Mouse (Mus musculus) CH12.LX (cell line): ENCODE measurements at regions not wholly inside any gene's neighbourhood (a gene's known extent, or its start where the extent isn't known, plus 50 kb on each side); places are given as distances from the start of the nearest gene placed in this dataset.

Experiments used
- DNase-seq: peaks from one replicate; pipeline ENCODE4 v3.0.0-alpha.2; 2013; ENCODE audit errors: extremely low read depth
- H3K27ac ChIP-seq: 2 replicates; pipeline ENCODE4 v1.5.1; 2012; ENCODE audit warnings: low read depth, mild to moderate bottlenecking, control low read depth, moderate library complexity; ENCODE audit not compliant: insufficient read depth
- H3K27me3 ChIP-seq: replicated peaks from 2 replicates; pipeline ENCODE3; 2012; ENCODE audit warnings: inconsistent platforms
- H3K36me3 ChIP-seq, 2 experiments: replicated peaks in 1 of 2; 2 replicates each; pipeline versions ENCODE3 to v1.6.1; 2012; ENCODE audit warnings: inconsistent platforms in 1 of 2, low read length in 1 of 2, mild to moderate bottlenecking in 1 of 2, mixed read lengths in 1 of 2, moderate library complexity in 1 of 2; ENCODE audit not compliant: control insufficient read depth in 1 of 2, insufficient read depth in 1 of 2
- H3K4me1 ChIP-seq, 2 experiments: 2 replicates each; pipeline ENCODE4 v1.6.1; 2012; ENCODE audit warnings: inconsistent platforms in 1 of 2, moderate library complexity in 1 of 2; ENCODE audit not compliant: insufficient read depth in 2 of 2, control insufficient read depth in 1 of 2
- H3K4me2 ChIP-seq: 2 replicates; pipeline ENCODE4 v1.6.1; 2012; ENCODE audit warnings: low read depth, mild to moderate bottlenecking, control low read depth; ENCODE audit not compliant: poor library complexity, insufficient read depth, severe bottlenecking
- H3K4me3 ChIP-seq, 3 experiments: fragments of 150-350 bp in 1 of 3; sonication (generic) in 1 of 3; replicated peaks in 1 of 3; 2 replicates each; pipeline versions ENCODE3 to v1.5.1; 2011 to 2012; ENCODE audit warnings: low read depth in 2 of 3, low read length in 2 of 3, mild to moderate bottlenecking in 2 of 3, moderate library complexity in 2 of 3, control low read depth in 1 of 3, improper control_type of control experiment in 1 of 3, inconsistent platforms in 1 of 3, mixed read lengths in 1 of 3; ENCODE audit not compliant: poor library complexity in 1 of 3
- H3K79me2 ChIP-seq: replicated peaks from 2 replicates; pipeline ENCODE4 v1.6.1; 2012; ENCODE audit warnings: mild to moderate bottlenecking, moderate library complexity; ENCODE audit not compliant: control insufficient read depth, poor library complexity, insufficient read depth, severe bottlenecking; ENCODE audit errors: extremely low read depth
- H3K9ac ChIP-seq: 2 replicates; pipeline ENCODE4 v1.6.1; 2012; ENCODE audit warnings: low read depth, mild to moderate bottlenecking, control low read depth, moderate library complexity; ENCODE audit not compliant: insufficient read depth
- H3K9me3 ChIP-seq: replicated peaks from 2 replicates; pipeline ENCODE3; 2012; ENCODE audit warnings: low read length, inconsistent platforms, mixed read lengths
- CHD2 ChIP-seq: IDR thresholded peaks from 2 replicates; pipeline ENCODE4 v1.6.1; 2011; ENCODE audit warnings: low read length, improper control_type of control experiment
- CTCF ChIP-seq, 2 experiments: IDR thresholded peaks in 1 of 2; conservative IDR thresholded peaks in 1 of 2; 2 replicates each; pipeline ENCODE4 v1.5.1; 2011 to 2012; ENCODE audit warnings: low read depth in 2 of 2, low read length in 2 of 2, improper control_type of control experiment in 1 of 2, inconsistent platforms in 1 of 2, mild to moderate bottlenecking in 1 of 2, moderate library complexity in 1 of 2
- ELF1 ChIP-seq: IDR thresholded peaks from 2 replicates; pipeline ENCODE4 v1.6.1; 2014; ENCODE audit warnings: low read depth, mild to moderate bottlenecking, inconsistent platforms, low read length, improper control_type of control experiment
- ETS1 ChIP-seq: conservative IDR thresholded peaks from 2 replicates; pipeline ENCODE4 v1.6.1; 2012; ENCODE audit warnings: low read depth, mild to moderate bottlenecking, inconsistent platforms, low read length, improper control_type of control experiment, moderate library complexity
- GABPA ChIP-seq: IDR thresholded peaks from 2 replicates; pipeline ENCODE4 v1.6.1; 2012; ENCODE audit warnings: low read depth, low read length, improper control_type of control experiment, inconsistent platforms; ENCODE audit not compliant: insufficient replicate concordance
- IRF4 ChIP-seq: IDR thresholded peaks from 2 replicates; pipeline ENCODE4 v1.6.1; 2014; ENCODE audit warnings: low read depth, mild to moderate bottlenecking, inconsistent platforms, low read length, improper control_type of control experiment
- JUN ChIP-seq: IDR thresholded peaks from 2 replicates; pipeline ENCODE4 v1.6.1; 2011; ENCODE audit warnings: low read depth, mild to moderate bottlenecking, low read length, improper control_type of control experiment, moderate library complexity; ENCODE audit not compliant: insufficient read depth
- KAT2A ChIP-seq: IDR thresholded peaks from 2 replicates; pipeline ENCODE4 v1.6.1; 2012; ENCODE audit warnings: low read length, improper control_type of control experiment, inconsistent platforms; ENCODE audit not compliant: insufficient replicate concordance
- MAFK ChIP-seq: IDR thresholded peaks from 2 replicates; pipeline ENCODE4 v1.6.1; 2011; ENCODE audit warnings: low read length, improper control_type of control experiment; ENCODE audit not compliant: insufficient replicate concordance
- MEF2A ChIP-seq: IDR thresholded peaks from 2 replicates; pipeline ENCODE4 v1.6.1; 2014; ENCODE audit warnings: low read depth, mild to moderate bottlenecking, inconsistent platforms, low read length, improper control_type of control experiment, borderline replicate concordance
- MXI1 ChIP-seq: IDR thresholded peaks from 2 replicates; pipeline ENCODE4 v1.6.1; 2011; ENCODE audit warnings: mild to moderate bottlenecking, low read depth, low read length, improper control_type of control experiment
- MYC ChIP-seq: IDR thresholded peaks from 2 replicates; pipeline ENCODE4 v1.6.1; 2011; ENCODE audit warnings: low read depth, mild to moderate bottlenecking, improper control_type of control experiment, low read length
- NELFE ChIP-seq: IDR thresholded peaks from 2 replicates; pipeline ENCODE4 v1.6.1; 2011; ENCODE audit warnings: low read depth, low read length, improper control_type of control experiment
- NRF1 ChIP-seq: IDR thresholded peaks from 2 replicates; pipeline ENCODE4 v1.6.1; 2014; ENCODE audit warnings: low read depth, mild to moderate bottlenecking, inconsistent platforms, low read length, improper control_type of control experiment, moderate library complexity
- PAX5 ChIP-seq: IDR thresholded peaks from 2 replicates; pipeline ENCODE4 v1.6.1; 2012; ENCODE audit warnings: low read length, inconsistent platforms, mixed read lengths
- POLR2AphosphoS2 ChIP-seq: IDR thresholded peaks from 2 replicates; pipeline ENCODE4 v1.6.1; 2011; ENCODE audit warnings: low read depth, low read length, improper control_type of control experiment
- RAD21 ChIP-seq: IDR thresholded peaks from 2 replicates; pipeline ENCODE4 v1.6.1; 2011; ENCODE audit warnings: low read depth, mild to moderate bottlenecking, low read length, improper control_type of control experiment, moderate library complexity
- SIN3A ChIP-seq: IDR thresholded peaks from 2 replicates; pipeline ENCODE4 v1.6.1; 2012; ENCODE audit warnings: low read length, improper control_type of control experiment, inconsistent platforms
- SMC3 ChIP-seq: IDR thresholded peaks from 2 replicates; pipeline ENCODE4 v1.6.1; 2011; ENCODE audit warnings: low read depth, low read length, improper control_type of control experiment
- TBP ChIP-seq: conservative IDR thresholded peaks from 2 replicates; pipeline ENCODE4 v1.6.1; 2011; ENCODE audit warnings: low read depth, low read length, improper control_type of control experiment
- TCF12 ChIP-seq: IDR thresholded peaks from 2 replicates; pipeline ENCODE4 v1.6.1; 2014; ENCODE audit warnings: low read depth, mild to moderate bottlenecking, inconsistent platforms, low read length, improper control_type of control experiment
- USF1 ChIP-seq: IDR thresholded peaks from 2 replicates; pipeline ENCODE4 v1.6.1; 2014; ENCODE audit warnings: low read depth, mild to moderate bottlenecking, inconsistent platforms, low read length, improper control_type of control experiment
- USF2 ChIP-seq: conservative IDR thresholded peaks from 2 replicates; pipeline ENCODE4 v1.6.1; 2011; ENCODE audit warnings: low read depth, low read length, improper control_type of control experiment
- ZC3H11A ChIP-seq: IDR thresholded peaks from 2 replicates; pipeline ENCODE4 v1.6.1; 2012; ENCODE audit warnings: low read depth, mild to moderate bottlenecking, inconsistent platforms, low read length, improper control_type of control experiment
- ZMIZ1 ChIP-seq: IDR thresholded peaks from 2 replicates; pipeline ENCODE4 v1.6.1; 2012; ENCODE audit warnings: low read depth, mild to moderate bottlenecking, inconsistent platforms, low read length, improper control_type of control experiment
- ZNF384 ChIP-seq: IDR thresholded peaks from 2 replicates; pipeline ENCODE4 v1.6.1; 2012; ENCODE audit warnings: low read depth, low read length, improper control_type of control experiment, inconsistent platforms
- dilution Hi-C: fragments of 300-500 bp; cut with MboI; formaldehyde crosslinking; loops from 2 replicates; pipeline ENCODE4 v1.14.3; 2020; ENCODE audit warnings: low sequenced_read_pairs; ENCODE audit not compliant: extremely low pct_unique_long_range_greater_than_20kb, extremely low pct_ligation_motif_present
- in situ Hi-C: fragments of 300-500 bp; cut with MboI; formaldehyde crosslinking; loops from 3 replicates; pipeline ENCODE4 v1.14.3; 2019; ENCODE audit warnings: low sequenced_read_pairs, low pct_ligation_motif_present, low pct_unique_long_range_greater_than_20kb, mixed read lengths

DNA sequence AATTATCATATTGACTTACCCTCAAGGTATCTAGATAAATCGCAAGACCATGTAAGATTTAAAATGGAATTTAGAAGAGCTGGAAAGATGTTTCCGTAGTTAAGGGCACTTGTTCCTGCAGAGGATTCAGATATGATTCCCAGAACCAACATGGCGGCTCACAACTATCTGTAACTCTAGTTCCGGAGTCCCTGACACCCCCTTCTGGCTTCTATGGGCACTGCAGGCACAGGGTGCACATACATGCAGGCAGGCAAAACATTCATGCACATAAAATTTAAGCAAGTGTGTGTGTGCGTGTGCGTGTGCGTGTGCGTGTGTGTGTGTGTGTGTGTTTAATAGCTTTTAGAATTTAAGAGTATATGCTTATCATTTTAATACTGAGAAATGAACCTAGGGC, 230.8 kb upstream of the Igfbp3 start:
- H3K27ac ChIP-seq = no peak overlapping the region
- H3K4me1 ChIP-seq = no peaks in the 10 kb centered on the region
- H3K36me3 ChIP-seq = no peaks in the 10 kb centered on the region
- H3K4me2 ChIP-seq = no peak overlapping the region
- no peak overlapping the region for H3K9ac ChIP-seq
- H3K79me2 ChIP-seq = no peaks in the 10 kb centered on the region
- H3K4me3 ChIP-seq = no peak overlapping the region
- peaks cover 81% of the 10 kb centered on the region for H3K9me3 ChIP-seq
- in situ Hi-C loops = no loop called here
- TF ChIP-seq NELFE (no peak), KAT2A (no peak), USF1 (no peak), PAX5 (no peak), SIN3A (no peak), NRF1 (no peak), USF2 (no peak), IRF4 (no peak), MYC (no peak), MXI1 (no peak), ELF1 (no peak), POLR2AphosphoS2 (no peak), CTCF (conservative IDR thresholded peaks at IDR 0.05 in 1 of 2, IDR thresholded peaks at IDR 0.05 in 1 of 2; ENCODE audit: low read depth in 2 of 2, low read length in 2 of 2) (no peak), MEF2A (no peak), MAFK (no peak), ZC3H11A (no peak), TBP (no peak)
- DNase-seq = no peak
- dilution Hi-C loops = no loop called here
- no peaks in the 10 kb centered on the region for H3K27me3 ChIP-seq

- DNase-seq = no peak
- Histone ChIP-seq H3K27ac (no peak overlapping the region), H3K79me2 (no peaks in the 10 kb centered on the region), H3K27me3 (no peaks in the 10 kb centered on the region), H3K4me1 (no peaks in the 10 kb centered on the region), H3K9me3 (peaks cover 75% of the 10 kb centered on the region), H3K4me3 (no peak overlapping the region), H3K9ac (no peak overlapping the region), H3K4me2 (no peak overlapping the region), H3K36me3 (no peaks in the 10 kb centered on the region)
- TF ChIP-seq ETS1 = no peak
- no peak for TF ChIP-seq CHD2
- TF ChIP-seq ZNF384 = no peak
- no peak for TF ChIP-seq NELFE
- TF ChIP-seq RAD21 = no peak
- no peak for TF ChIP-seq SIN3A
- TF ChIP-seq JUN = no peak
- no peak for TF ChIP-seq TCF12
- TF ChIP-seq SMC3 = no peak
- TF ChIP-seq ELF1 = no peak
- TF ChIP-seq USF2 = no peak
- TF ChIP-seq ZMIZ1 = no peak
- TF ChIP-seq GABPA = no peak
- no peak for TF ChIP-seq PAX5
- in situ Hi-C loops (no loop called here), dilution Hi-C loops (no loop called here)
Measured at GRCm38 (mm10) chr11:7439276-7439675, 225.6 kb upstream of the Igfbp3 start.
